14 mouse cellular contexts compared by ENCODE assay signal in the genomic region with DNA sequence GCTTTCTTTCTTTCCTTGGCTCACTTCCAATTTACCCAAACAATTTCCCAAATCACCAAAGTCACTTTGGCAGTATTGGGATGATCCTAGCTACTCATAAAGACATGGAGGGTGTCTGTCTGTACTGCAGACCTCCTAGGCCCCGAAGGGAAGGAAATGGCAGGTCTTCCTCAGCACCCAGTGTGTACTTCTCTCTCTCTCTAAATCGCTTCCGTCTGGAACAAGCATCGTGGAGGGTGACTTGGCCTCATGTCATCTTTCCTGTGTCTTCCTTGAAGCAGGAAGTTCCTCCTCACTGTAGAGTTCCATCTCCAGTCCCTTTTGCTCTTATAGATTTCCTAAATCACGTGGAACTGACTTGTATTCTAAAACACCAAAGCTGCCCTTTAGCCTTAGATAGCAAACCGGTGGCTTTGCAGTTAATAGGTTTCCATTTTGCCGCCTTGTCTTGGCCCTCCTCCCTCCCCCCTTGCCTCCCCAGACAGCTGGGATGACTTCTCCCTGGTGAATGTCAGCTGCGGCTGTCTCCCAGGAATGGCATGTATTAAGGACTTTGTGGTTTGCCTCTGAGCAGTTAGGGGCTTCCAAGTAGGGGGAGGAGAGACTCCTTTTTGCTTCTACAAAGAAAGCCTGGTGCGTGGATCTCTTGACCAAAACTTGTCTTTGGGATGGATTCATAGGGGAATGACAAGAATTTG. TPM values are rescaled to one million over a fixed set of nuclear protein-coding genes. Genes with fewer than 3 reads are reported as not detected.
DNase-seq lines count a peak whose midpoint lies in the region; ATAC-seq and TF ChIP-seq lines count a peak whose summit lies in the region.
"Had no signal": no experiment of that assay in that cellular context is flagged by ENCODE, and none has a peak within 500 bp of the region (broad histone marks: within the 10 kb centered on the region; RNA-seq: fewer than 3 reads in every experiment).

No protein-coding gene starts in this region.

- H3K27me3 ChIP-seq in heart, embryonic 11.5 days (ENCODE audit: control insufficient read depth, insufficient read depth, low read length), result no peaks in the 10 kb centered on the region
- no peaks in the 10 kb centered on the region for H3K27me3 ChIP-seq in liver, adult 2 months (ENCODE audit: control insufficient read depth, insufficient read depth, low read length)
- peaks cover 45% of the 10 kb centered on the region for H3K27me3 ChIP-seq in liver, embryonic 12.5 days (replicated peaks)
- peaks cover 2% of the 10 kb centered on the region; the same call in 1 of the 2 replicates for H3K27me3 ChIP-seq in small intestine, adult 2 months (ENCODE audit: control insufficient read depth, insufficient read depth, low read length)

- no peak for TF ChIP-seq POLR2A in liver, adult 2 months (IDR thresholded peaks at IDR 0.05; ENCODE audit: extremely low read depth, insufficient read depth, low read length)
- TF ChIP-seq POLR2A in brain, embryonic 14.5 days (IDR thresholded peaks at IDR 0.05; ENCODE audit: borderline replicate concordance, extremely low read depth, insufficient read depth, insufficient read length, poor library complexity, severe bottlenecking), result no peak
- no peak for TF ChIP-seq POLR2A in small intestine, adult 2 months (IDR thresholded peaks at IDR 0.05; ENCODE audit: low read depth, low read length)

- no peak for ATAC-seq in heart, embryonic 11.5 days (replicated peaks; ENCODE audit: insufficient number of reproducible peaks, low FRiP score, low TSS enrichment)
- no peak for ATAC-seq in liver, embryonic 12.5 days
- no peak for ATAC-seq in cerebellum, adult (ENCODE audit: insufficient number of reproducible peaks, low FRiP score, low TSS enrichment)
- ATAC-seq: CD4-positive, CD25-positive, alpha-beta regulatory T cell, adult 4 months had no signal

- no peaks in the 10 kb centered on the region for H3K79me2 ChIP-seq in liver, adult 2 months (ENCODE audit: control insufficient read depth, insufficient read depth, low read length)

- DNase-seq in heart, postnatal 4 days, result no peak
- DNase-seq in liver, adult 2 months (ENCODE audit: extremely low read depth, low read depth, low spot score), result peak; percentile 40
- peak; percentile 30 for DNase-seq in brain, embryonic 14.5 days (ENCODE audit: low read depth)
- DNase-seq in cerebellum, adult 11 months, result no peak
- DNase-seq: cerebellum, postnatal 36 days; thymus, adult 18-20 months had no signal

- H3K4me1 ChIP-seq in heart, embryonic 11.5 days (ENCODE audit: control insufficient read depth, insufficient read depth, low read length), result peaks cover 58% of the 10 kb centered on the region
- H3K4me1 ChIP-seq in liver, adult 2 months (ENCODE audit: control insufficient read depth, insufficient read depth, low read length), result peaks cover 4% of the 10 kb centered on the region
- peaks cover 20% of the 10 kb centered on the region for H3K4me1 ChIP-seq in liver, embryonic 12.5 days
- peaks cover 3% of the 10 kb centered on the region; the same call in 1 of the 2 replicates for H3K4me1 ChIP-seq in small intestine, adult 2 months (ENCODE audit: control insufficient read depth, insufficient read depth, insufficient read length, low read length)

- WGBS in heart, embryonic 11.5 days (ENCODE audit: insufficient replicate concordance), result 35% methylated on average over 9 of the region's 9 CpGs
- WGBS in liver, adult 2 months, result 66% methylated on average over 9 of the region's 9 CpGs
- 29% methylated on average over 9 of the region's 9 CpGs for WGBS in liver, embryonic 12.5 days (ENCODE audit: insufficient replicate concordance)
- 57% methylated on average over 9 of the region's 9 CpGs for WGBS in small intestine, adult 2 months

- H3K4me2 ChIP-seq in heart, embryonic 11.5 days, result peak overlapping the region; percentile 4; the same call in 1 of the 2 replicates
- no peak overlapping the region for H3K4me2 ChIP-seq in liver, embryonic 12.5 days
- H3K4me2 ChIP-seq: liver, embryonic 11.5 days; midbrain, embryonic 12.5 days had no signal

- no peak for TF ChIP-seq CTCF in liver, adult 2 months (IDR thresholded peaks at IDR 0.05; ENCODE audit: low read depth, low read length)
- TF ChIP-seq CTCF in brain, embryonic 14.5 days (IDR thresholded peaks at IDR 0.05; ENCODE audit: borderline replicate concordance, extremely low read depth, insufficient read depth, insufficient read length), result no peak
- TF ChIP-seq CTCF in small intestine, adult 2 months (IDR thresholded peaks at IDR 0.05; ENCODE audit: extremely low read depth, insufficient read length, insufficient replicate concordance, low read depth, low read length), result no peak

- H3K4me3 ChIP-seq in heart, embryonic 11.5 days (ENCODE audit: low read depth, low read length), result no peak overlapping the region
- H3K4me3 ChIP-seq in liver, adult 2 months (ENCODE audit: insufficient read depth, low read depth, low read length), result no peak overlapping the region
- H3K4me3 ChIP-seq in liver, embryonic 12.5 days, result no peak overlapping the region
- no peak overlapping the region for H3K4me3 ChIP-seq in small intestine, adult 2 months (ENCODE audit: low read depth, low read length)
- H3K4me3 ChIP-seq: erythroblast, embryonic 14.5 days; midbrain, embryonic 12.5 days had no signal

- H3K27ac ChIP-seq in heart, embryonic 11.5 days (ENCODE audit: low read depth, low read length), result no peak overlapping the region
- H3K27ac ChIP-seq in liver, adult 2 months (replicated peaks; ENCODE audit: insufficient read depth, low read depth, low read length), result no peak overlapping the region
- no peak overlapping the region for H3K27ac ChIP-seq in liver, embryonic 12.5 days
- 0 out of 2 replicates have a peak overlapping the region, but pooled peaks have one; percentile 45 for H3K27ac ChIP-seq in small intestine, adult 2 months (ENCODE audit: insufficient read depth, low read depth, low read length)
- H3K27ac ChIP-seq: midbrain, embryonic 12.5 days had no signal

- no peak overlapping the region for H3K9ac ChIP-seq in heart, embryonic 11.5 days (ENCODE audit: low read depth, low read length)
- H3K9ac ChIP-seq in liver, adult 2 months (ENCODE audit: low read depth, low read length), result no peak overlapping the region
- H3K9ac ChIP-seq in liver, embryonic 12.5 days, result no peak overlapping the region
- H3K9ac ChIP-seq: midbrain, embryonic 12.5 days had no signal

- H3K9me3 ChIP-seq in heart, embryonic 11.5 days (replicated peaks; ENCODE audit: control insufficient read depth, low read length), result no peaks in the 10 kb centered on the region
- H3K9me3 ChIP-seq in liver, embryonic 12.5 days (replicated peaks), result no peaks in the 10 kb centered on the region
- H3K9me3 ChIP-seq: midbrain, embryonic 12.5 days had no signal

- no peaks in the 10 kb centered on the region for H3K36me3 ChIP-seq in heart, embryonic 11.5 days (ENCODE audit: control insufficient read depth, insufficient read depth, low read length)
- no peaks in the 10 kb centered on the region for H3K36me3 ChIP-seq in liver, adult 2 months (ENCODE audit: control insufficient read depth, insufficient read depth, low read length)
- H3K36me3 ChIP-seq in liver, embryonic 12.5 days, result peaks cover under 1% of the 10 kb centered on the region
- H3K36me3 ChIP-seq in small intestine, adult 2 months (ENCODE audit: control insufficient read depth, insufficient read depth, low read length), result no peaks in the 10 kb centered on the region; the same call in 1 of the 2 replicates
- H3K36me3 ChIP-seq: midbrain, embryonic 12.5 days had no signal

RNA-seq across cellular contexts. Expression of a gene that starts 5.6 kb away (rescaled TPM):
- 0.49 and 0.62 TPM in 2 replicates for polyA plus RNA-seq in heart, embryonic 11.5 days (2014; fragmentation: Nextera tagmentation; extraction: Ambion mirVana)
- total RNA-seq in heart, postnatal 4 days (2021), result 10 to 100 TPM in 1 of 2 experiments, 1 to 10 TPM in 1; 9.1 to 12.2 TPM
- total RNA-seq in liver, adult 2 months (2014; rRNA removed), result 1.6 and 1.9 TPM in 2 replicates
- 0.82 and 1.1 TPM in 2 replicates for polyA plus RNA-seq in liver, adult 2 months (2012; rRNA removed)
- 0.17 and 0.25 TPM in 2 replicates for polyA plus RNA-seq in liver, embryonic 12.5 days (2016; fragmentation: Nextera tagmentation; extraction: Ambion mirVana)
- polyA plus RNA-seq in brain, embryonic 14.5 days (2012; rRNA removed), result 7.3 and 11.9 TPM in 2 replicates
- polyA plus RNA-seq in small intestine, adult 2 months (2012; rRNA removed), result 2.8 and 8.2 TPM in 2 replicates

Comparison
In these comparisons a context has a peak if more than half of its experiments do, and no peak if none do; other contexts are left out.
1. DNase-seq: peak in liver, adult 2 months (single experiment) and brain, embryonic 14.5 days (single experiment); none in heart, postnatal 4 days (single experiment) and cerebellum, adult 11 months (single experiment).